Mouse (Mus musculus) urinary bladder, postnatal 14 days (tissue): ENCODE measurements around the gene Nme9.

Experiments
- DNase-seq: peaks from one replicate; pipeline ENCODE4 v3.0.0; 2021; ENCODE audit warnings: low spot score

Gene Nme9

GRCm38 (mm10) chr9:99480764-99481163 is 29.5 kb downstream of the Nme9 start:
- DNase-seq, result no peak

GRCm38 (mm10) chr9:99483191-99483590 is 31.9 kb downstream of the Nme9 start:
- DNase-seq, result no peak

DNA sequence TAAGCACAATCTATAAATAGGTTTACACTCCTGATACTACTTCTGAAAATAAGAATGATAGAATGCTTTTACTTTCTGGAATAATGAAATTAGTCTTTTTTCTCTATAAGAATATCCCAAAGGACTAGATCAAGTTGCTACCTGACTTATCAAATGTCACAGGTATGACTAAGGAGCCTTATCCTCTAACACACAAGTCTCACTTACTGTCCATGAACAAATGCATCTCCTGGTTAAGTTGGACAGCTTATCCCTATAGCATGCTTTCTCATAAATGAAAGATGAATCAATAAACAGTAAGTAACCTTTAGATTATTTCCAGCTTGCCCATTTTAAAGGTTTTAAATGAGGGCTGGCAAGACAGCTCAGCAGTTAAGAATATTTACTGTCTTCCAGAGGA is 33.4 kb downstream of the Nme9 start:
- DNase-seq, result no peak

DNA sequence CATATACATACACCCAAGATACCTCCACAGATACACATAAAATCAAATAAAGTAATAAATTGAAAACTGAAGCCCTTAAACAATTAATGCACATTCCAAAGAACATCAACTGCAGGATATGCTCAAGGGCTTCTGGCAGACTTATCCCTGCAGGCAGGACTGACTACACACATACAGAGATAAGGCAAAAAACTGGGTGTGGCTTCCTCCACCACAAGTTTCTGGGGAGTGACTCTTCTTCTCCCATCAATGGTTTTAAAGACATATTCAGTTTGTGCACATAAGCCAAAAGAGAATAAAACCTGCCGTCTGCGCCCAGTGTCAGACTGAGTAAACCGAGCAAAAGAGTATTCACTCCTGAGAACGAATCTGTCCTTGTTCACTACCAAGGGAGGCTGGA is 33.9 kb downstream of the Nme9 start:
- DNase-seq, result no peak

GRCm38 (mm10) chr9:99487126-99487695 is 35.9 kb downstream of the Nme9 start:
- DNase-seq, result no peak

GRCm38 (mm10) chr9:99487841-99488240 is 36.6 kb downstream of the Nme9 start:
- no peak for DNase-seq

DNA sequence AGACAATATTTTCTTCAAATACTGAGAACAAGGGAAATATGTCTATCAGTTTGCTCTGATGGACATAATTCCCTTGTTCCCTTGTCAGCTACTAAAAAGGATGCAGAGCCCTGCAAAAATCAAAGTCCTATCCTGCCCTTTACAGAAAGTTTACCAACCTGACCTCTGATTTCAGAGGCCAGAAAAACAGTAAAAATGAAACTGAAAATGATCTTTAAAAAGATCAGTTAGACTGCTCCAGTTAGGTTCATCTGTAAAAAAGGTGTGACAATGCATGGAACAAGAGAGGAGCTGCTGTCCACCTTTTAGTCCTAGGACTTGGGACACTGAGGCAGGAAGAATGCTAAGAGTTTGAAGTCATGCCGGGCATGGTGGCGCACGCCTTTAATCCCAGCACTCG is 39.8 kb downstream of the Nme9 start:
- no peak for DNase-seq

DNA sequence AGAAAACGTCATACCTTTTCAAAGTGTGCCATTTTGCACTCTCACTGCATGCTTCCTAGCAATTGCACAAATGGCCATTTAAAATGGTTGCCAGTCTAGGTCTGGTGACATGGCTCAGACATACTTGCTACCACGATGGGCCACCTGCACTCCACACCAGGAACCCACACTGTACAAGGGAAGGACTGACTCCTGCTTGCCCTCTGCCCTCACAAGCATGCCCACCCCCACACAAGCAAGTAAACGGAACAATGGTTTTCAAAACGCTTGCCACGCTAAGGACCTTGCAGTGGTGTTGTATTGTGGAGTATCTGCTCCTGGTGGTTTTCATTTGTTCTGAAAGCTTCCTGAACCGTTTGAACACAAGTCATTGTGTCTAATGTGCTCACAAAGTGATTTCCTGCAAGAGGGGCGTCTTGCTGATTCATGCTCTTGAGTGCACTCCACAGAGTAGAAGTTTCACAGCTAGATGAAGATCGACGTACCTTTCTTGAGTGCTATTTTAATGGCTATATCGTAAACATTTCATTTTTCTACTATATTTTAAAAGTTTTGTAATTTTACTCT is 41.4 kb downstream of the Nme9 start:
- DNase-seq, result no peak

- no peak for DNase-seq
These were observed 48.1 kb downstream of the Nme9 start for GRCm38 (mm10) chr9:99499336-99499735.

DNA sequence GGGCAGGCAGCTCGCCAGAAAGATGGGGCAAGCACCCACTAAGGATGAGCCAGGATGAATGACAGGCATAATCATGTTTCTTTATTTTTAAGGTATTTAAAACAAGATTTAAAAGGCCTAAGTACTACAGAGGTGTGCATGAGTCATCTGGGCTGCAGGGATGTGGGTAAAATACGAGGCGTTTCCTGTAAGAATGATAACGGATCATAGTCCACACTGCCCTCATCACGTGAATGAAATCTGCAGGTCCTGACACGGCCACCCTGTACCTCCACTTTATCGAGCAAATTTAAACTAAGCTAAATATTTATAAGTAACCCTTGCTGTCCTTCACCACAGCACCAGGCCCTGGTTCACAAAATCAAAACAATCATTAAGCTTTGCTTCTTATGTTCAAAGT is 54.6 kb downstream of the Nme9 start:
- peak; percentile 14 for DNase-seq
